ENCODE assay signal across 8 mouse cellular contexts in the genomic region with DNA sequence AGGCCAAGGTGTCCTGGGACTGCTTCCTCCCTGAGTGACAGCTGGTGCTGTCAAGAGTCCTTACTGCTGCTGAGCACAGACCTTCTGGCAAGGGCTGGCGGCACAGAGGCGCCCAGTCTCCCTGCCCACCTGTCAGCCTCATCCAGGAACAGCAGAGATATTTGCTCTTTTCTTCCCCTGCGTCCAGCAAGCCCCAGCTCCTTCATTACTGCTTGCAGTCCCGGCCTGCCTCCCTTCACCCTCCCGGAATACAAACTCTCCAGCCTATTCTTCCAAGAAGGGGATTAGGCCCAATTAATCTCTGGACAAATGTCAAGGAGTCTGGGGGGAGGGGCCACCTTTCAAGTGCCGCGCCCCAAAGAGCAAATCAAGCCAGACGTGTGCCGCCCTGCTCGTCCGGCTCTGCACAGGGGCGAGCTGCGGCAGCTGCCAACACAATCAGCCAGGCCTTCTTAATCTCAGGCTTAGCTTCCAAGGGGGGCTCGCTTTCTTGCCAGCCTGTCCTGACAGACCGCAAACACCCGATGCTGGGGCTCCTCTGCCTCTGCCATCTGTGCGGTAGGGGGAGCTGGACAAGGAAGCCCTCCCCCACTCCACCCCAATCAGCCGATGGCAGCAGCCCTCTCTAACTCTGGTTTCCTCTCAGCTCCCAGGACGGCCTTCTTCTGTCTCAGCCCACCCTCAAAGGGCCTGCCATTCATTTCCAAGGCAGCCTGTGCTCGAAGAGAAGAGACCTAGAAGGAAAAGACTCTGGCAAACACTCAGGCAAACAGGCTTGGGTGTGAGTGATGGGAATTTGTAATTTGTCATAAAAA.
DNase-seq lines count a peak whose midpoint lies in the region; ATAC-seq lines count a peak whose summit lies in the region.

No protein-coding gene starts in this region.

- 0% methylated on average over 20 of the region's 20 CpGs for WGBS in forebrain, embryonic 13.5 days
- 1% methylated on average over 20 of the region's 20 CpGs for whole genome bisulfite sequencing in hindbrain, embryonic 11.5 days

- H3K4me3 ChIP-seq in forebrain, embryonic 13.5 days = no peak overlapping the region
- H3K4me3 ChIP-seq in hindbrain, embryonic 11.5 days (ENCODE audit: low read depth, low read length) = no peak overlapping the region

- peak overlapping the region; percentile 34 for H3K4me2 ChIP-seq in forebrain, embryonic 13.5 days
- peak overlapping the region; percentile 33 for H3K4me2 ChIP-seq in hindbrain, embryonic 11.5 days (replicated peaks; ENCODE audit: low read depth, low read length)

- no peaks in the 10 kb centered on the region for H3K9me3 ChIP-seq in forebrain, embryonic 13.5 days (replicated peaks)
- no peaks in the 10 kb centered on the region for H3K9me3 ChIP-seq in hindbrain, embryonic 11.5 days (ENCODE audit: control insufficient read depth, low read length)

- peaks cover 36% of the 10 kb centered on the region for H3K4me1 ChIP-seq in forebrain, embryonic 13.5 days
- H3K4me1 ChIP-seq in hindbrain, embryonic 11.5 days (replicated peaks; ENCODE audit: control insufficient read depth, insufficient read depth, low read length) = no peaks in the 10 kb centered on the region; the same call in 1 of the 2 replicates

- intact Hi-C loops in left cerebral cortex, postnatal 14 days (cut with DNase I) = no loop called here

- peak; percentile 64 for DNase-seq in adrenal gland, adult 2 months
- peak; percentile 60 to 68 for DNase-seq in cerebellum, adult 18-20 months
- DNase-seq in hindbrain, embryonic 11.5 days (ENCODE audit: low spot score) = peak; percentile 79
- peak; percentile 50 to 52 for DNase-seq in left cerebral cortex, postnatal 14 days (ENCODE audit: low spot score in 2 of 2)
- peak; percentile 56 to 66 for DNase-seq in lung, postnatal 4 days
- DNase-seq in right cerebral cortex, adult 2 months (ENCODE audit: low spot score in 2 of 2) = peak; percentile 39 to 63
- no peak for DNase-seq in thymus, postnatal 25 days

- H3K27ac ChIP-seq in forebrain, embryonic 13.5 days = peak overlapping the region; percentile 87
- H3K27ac ChIP-seq in hindbrain, embryonic 11.5 days (ENCODE audit: low read depth, low read length) = peak overlapping the region; percentile 77

- ATAC-seq in forebrain, embryonic 13.5 days = peak; percentile 96
- ATAC-seq in hindbrain, embryonic 11.5 days (ENCODE audit: low FRiP score) = peak; percentile 87

- H3K36me3 ChIP-seq in forebrain, embryonic 13.5 days (ENCODE audit: poor library complexity, severe bottlenecking) = no peaks in the 10 kb centered on the region
- H3K36me3 ChIP-seq in hindbrain, embryonic 11.5 days (ENCODE audit: control insufficient read depth, insufficient read depth, low read length) = no peaks in the 10 kb centered on the region

- H3K9ac ChIP-seq in forebrain, embryonic 13.5 days = peak overlapping the region; percentile 35; the same call in 1 of the 2 replicates
- H3K9ac ChIP-seq in hindbrain, embryonic 11.5 days (ENCODE audit: low read depth, low read length) = no peak overlapping the region

- peaks cover 42% of the 10 kb centered on the region for H3K27me3 ChIP-seq in forebrain, embryonic 13.5 days
- H3K27me3 ChIP-seq in hindbrain, embryonic 11.5 days (ENCODE audit: control insufficient read depth, insufficient read depth, low read length) = no peaks in the 10 kb centered on the region
